Mouse (Mus musculus): ENCODE measurements around the gene Tcf23.

- no peak for TF ChIP-seq POLR2A (IDR thresholded peaks at IDR 0.05; ENCODE audit: insufficient read depth, low read depth, low read length)
- no peak for TF ChIP-seq CTCF (IDR thresholded peaks at IDR 0.05; ENCODE audit: insufficient read depth, low read depth, low read length)
Observed at GRCm38 (mm10) chr5:30924614-30925013, 43.8 kb upstream of the Tcf23 start.

Data from olfactory bulb, adult 2 months (tissue).